ENCODE assay signal across 8 mouse cellular contexts in the genomic region with DNA sequence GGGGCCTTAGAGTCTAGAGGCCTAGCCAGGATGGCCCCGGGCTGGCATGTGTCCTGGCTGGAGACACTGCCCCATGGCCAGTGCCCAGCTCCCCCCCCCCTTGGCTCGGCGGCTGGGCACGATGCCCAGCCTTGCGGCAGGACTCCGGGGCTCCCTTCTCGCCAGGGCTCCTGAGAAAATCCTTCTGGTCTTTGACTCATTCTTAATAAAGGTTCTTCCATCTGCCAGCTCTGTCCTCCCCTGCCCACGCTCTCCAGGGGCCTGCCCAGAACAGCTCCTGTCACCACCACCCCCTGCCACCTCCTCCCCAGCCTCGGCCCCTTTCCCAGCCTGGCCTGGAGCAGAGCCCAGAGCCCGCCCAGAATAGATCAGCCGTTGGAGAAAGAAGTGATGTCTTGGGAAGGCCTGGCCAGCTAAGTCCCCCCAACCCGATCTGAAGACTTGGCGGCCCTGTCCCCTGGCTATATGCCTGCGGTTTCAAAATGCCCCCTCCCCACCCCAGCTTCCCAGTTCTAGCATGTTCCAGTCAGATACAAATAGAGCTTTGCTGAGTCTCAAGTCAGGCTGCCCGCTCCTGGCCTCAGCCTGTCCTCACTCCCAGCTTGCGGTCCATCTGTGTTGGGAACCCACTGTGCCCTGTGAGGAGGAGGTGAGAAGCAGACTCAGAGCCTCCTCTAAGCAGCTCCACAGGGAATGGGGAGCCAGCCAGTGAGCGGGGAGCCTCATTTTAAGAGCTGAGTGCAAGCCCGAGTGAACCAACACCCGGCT.
DNase-seq lines count a peak whose midpoint lies in the region; ATAC-seq and TF ChIP-seq lines count a peak whose summit lies in the region.

No protein-coding gene starts in this region.

- H3K4me1 ChIP-seq in hindbrain, postnatal 0 days (ENCODE audit: insufficient read depth, low read length), result peaks cover 36% of the 10 kb centered on the region
- peaks cover 48% of the 10 kb centered on the region for H3K4me1 ChIP-seq in midbrain, embryonic 14.5 days (ENCODE audit: control insufficient read depth, insufficient read depth, low read length)

- peak; percentile 90 for DNase-seq in adrenal gland, adult 2 months
- DNase-seq in cerebellum, postnatal 36 days, result peak; percentile 95 to 96
- DNase-seq in gastrocnemius, postnatal 25 days, result peak; percentile 92
- DNase-seq in hindbrain, postnatal 0 days (ENCODE audit: low spot score), result peak; percentile 92
- peak; percentile 86 to 94 for DNase-seq in left cerebral cortex, adult 2 months (ENCODE audit: extremely low spot score in 1 of 2, low spot score in 2 of 2)
- DNase-seq in midbrain, embryonic 14.5 days, result peak; percentile 79
- peak; percentile 82 for DNase-seq in testis, postnatal 10 days (ENCODE audit: low spot score)
- no peak for DNase-seq in embryo, embryonic 11 days

- no peaks in the 10 kb centered on the region for H3K36me3 ChIP-seq in hindbrain, postnatal 0 days (ENCODE audit: insufficient read depth, low read length)
- H3K36me3 ChIP-seq in midbrain, embryonic 14.5 days (ENCODE audit: control insufficient read depth, insufficient read depth, low read length), result no peaks in the 10 kb centered on the region

- no peaks in the 10 kb centered on the region for H3K27me3 ChIP-seq in hindbrain, postnatal 0 days (ENCODE audit: insufficient read depth, low read length)
- H3K27me3 ChIP-seq in midbrain, embryonic 14.5 days (ENCODE audit: control insufficient read depth, insufficient read depth, low read length), result no peaks in the 10 kb centered on the region

- H3K27ac ChIP-seq in hindbrain, postnatal 0 days, result peak overlapping the region; percentile 80
- peak overlapping the region; percentile 72 for H3K27ac ChIP-seq in left cerebral cortex, adult 2 months
- peak overlapping the region; percentile 79 for H3K27ac ChIP-seq in midbrain, embryonic 14.5 days (replicated peaks; ENCODE audit: low read depth, low read length)

- H3K9me3 ChIP-seq in hindbrain, postnatal 0 days (ENCODE audit: low read length), result no peaks in the 10 kb centered on the region
- H3K9me3 ChIP-seq in midbrain, embryonic 14.5 days (ENCODE audit: control insufficient read depth, low read length), result no peaks in the 10 kb centered on the region

- WGBS in hindbrain, postnatal 0 days, result 28% methylated on average over 19 of the region's 19 CpGs
- WGBS in midbrain, embryonic 14.5 days, result 41% methylated on average over 19 of the region's 19 CpGs

- no peak overlapping the region for H3K4me2 ChIP-seq in hindbrain, postnatal 0 days (ENCODE audit: low read depth, low read length)
- H3K4me2 ChIP-seq in midbrain, embryonic 14.5 days (ENCODE audit: low read length), result no peak overlapping the region; the same call in 1 of the 2 replicates

- TF ChIP-seq CTCF in hindbrain, postnatal 0 days (IDR thresholded peaks at IDR 0.05; ENCODE audit: low read depth), result no peak
- TF ChIP-seq CTCF in left cerebral cortex, adult 2 months (IDR thresholded peaks at IDR 0.05), result no peak

- ATAC-seq in hindbrain, postnatal 0 days, result peak; percentile 95
- peak; percentile 85 for ATAC-seq in midbrain, embryonic 14.5 days (ENCODE audit: low FRiP score, low TSS enrichment)

- no peak overlapping the region for H3K4me3 ChIP-seq in hindbrain, postnatal 0 days (ENCODE audit: low read length)
- no peak overlapping the region for H3K4me3 ChIP-seq in left cerebral cortex, adult 2 months
- H3K4me3 ChIP-seq in midbrain, embryonic 14.5 days (replicated peaks; ENCODE audit: low read depth, low read length), result no peak overlapping the region

- intact Hi-C loops in left cerebral cortex, adult 2 months (cut with DNase I), result loop anchor here (1.0 to 5.0 kb wide), 6 partner anchors 30 to 154 kb away; no protein-coding TSS in a partner anchor

- 0 out of 2 replicates have a peak overlapping the region, but pooled peaks have one; percentile 18 for H3K9ac ChIP-seq in hindbrain, postnatal 0 days (replicated peaks; ENCODE audit: low read length)
- 0 out of 2 replicates have a peak overlapping the region, but pooled peaks have one; percentile 1 for H3K9ac ChIP-seq in midbrain, embryonic 14.5 days (replicated peaks; ENCODE audit: low read length)
